Mouse (Mus musculus) C2C12 (cell line): ENCODE measurements around the gene Mrpl33. TPM values are rescaled to one million over a fixed set of nuclear protein-coding genes. Genes with fewer than 3 reads are reported as not detected.
A peak's percentile ranks its signal among the peaks of the same experiment; 100 is the strongest.

Experiments used
- H3K27me3 ChIP-seq: one replicate; pipeline ENCODE4 v1.6.1; 2011; ENCODE audit not compliant: control insufficient read depth, insufficient read depth, insufficient read length
- H3K36me3 ChIP-seq: one replicate; pipeline ENCODE4 v1.6.1; 2011; ENCODE audit not compliant: control insufficient read depth, insufficient read depth
- H3K4me3 ChIP-seq: one replicate; pipeline ENCODE4 v1.5.1; 2011; ENCODE audit warnings: mild to moderate bottlenecking, control low read depth; ENCODE audit not compliant: poor library complexity, insufficient read depth, severe bottlenecking
- H3K79me2 ChIP-seq: one replicate; pipeline ENCODE4 v1.6.1; 2011; ENCODE audit not compliant: control insufficient read depth, insufficient read depth
- H3K79me3 ChIP-seq: one replicate; pipeline ENCODE4 v1.6.1; 2011; ENCODE audit warnings: low read depth, control low read depth
- H3ac ChIP-seq: one replicate; pipeline ENCODE3; 2011; ENCODE audit warnings: low read depth; ENCODE audit not compliant: control insufficient read depth, insufficient read length
- CEBPB ChIP-seq: IDR thresholded peaks from one replicate; pipeline ENCODE4 v1.6.1; 2011; ENCODE audit warnings: low read depth, mild to moderate bottlenecking, control low read depth, moderate library complexity
- CTCF ChIP-seq: IDR thresholded peaks from one replicate; pipeline ENCODE4 v1.5.1; 2011; ENCODE audit not compliant: control insufficient read depth, insufficient read depth, insufficient read length
- FOSL1 ChIP-seq: IDR thresholded peaks from one replicate; pipeline ENCODE4 v1.8.0; 2011; ENCODE audit warnings: mild to moderate bottlenecking, low read length; ENCODE audit not compliant: poor library complexity, insufficient read depth, severe bottlenecking
- MAX ChIP-seq: IDR thresholded peaks from one replicate; pipeline ENCODE4 v1.6.1; 2011; ENCODE audit warnings: mild to moderate bottlenecking, control low read depth
- MYOD1 ChIP-seq: IDR thresholded peaks from one replicate; pipeline ENCODE4 v1.6.1; 2011; ENCODE audit warnings: low read depth; ENCODE audit not compliant: control insufficient read depth, insufficient read length
- MYOG ChIP-seq: IDR thresholded peaks from one replicate; pipeline ENCODE4 v1.6.1; 2011; ENCODE audit not compliant: control insufficient read depth, insufficient read length; ENCODE audit errors: extremely low read depth
- USF1 ChIP-seq: IDR thresholded peaks from one replicate; pipeline ENCODE4 v1.6.1; 2011; ENCODE audit warnings: low read depth, mild to moderate bottlenecking, control low read depth, moderate library complexity
- polyA plus RNA-seq: library from polyadenylated mRNA; unstranded; fragments of >200 nt; fragmentation: generic; extraction: Trizol; gene quantifications from one replicate; pipeline ENCODE4 v1.2.1, GENCODE M21; 2012; ENCODE audit warnings: missing spikeins

Gene Mrpl33
- polyA plus RNA-seq, 1 experiment, result 228 TPM

DNA sequence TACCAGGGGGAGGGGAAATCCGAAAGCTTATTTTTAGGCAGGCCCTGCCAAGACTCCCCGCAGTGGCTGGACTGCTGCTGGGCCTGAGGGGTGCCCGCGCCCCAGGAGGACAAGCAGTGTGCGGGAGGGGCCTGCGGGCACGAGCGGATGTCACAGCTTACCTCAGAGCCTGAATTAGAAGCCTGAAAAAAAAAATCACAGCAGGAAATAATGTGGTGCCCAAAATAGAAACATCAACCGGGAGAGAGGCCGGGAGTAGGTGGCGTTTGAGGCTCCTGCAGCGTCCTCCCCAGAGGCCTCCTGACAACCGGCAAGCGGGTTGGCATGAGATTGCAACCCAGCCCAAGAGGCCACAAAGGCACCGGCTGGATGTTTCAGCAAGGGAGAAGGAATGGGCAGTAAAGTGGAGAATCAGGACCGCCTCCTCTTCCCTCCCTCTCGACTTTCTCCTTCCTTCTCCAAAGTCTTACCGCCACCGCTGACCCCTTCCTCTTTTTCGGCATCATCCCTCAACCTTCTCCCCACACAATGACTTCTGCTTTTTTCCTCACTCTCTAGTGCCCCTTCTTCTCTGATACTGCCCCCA is 25.6 kb upstream of the Mrpl33 start:
- no peak overlapping the region for H3K4me3 ChIP-seq
- TF ChIP-seq MYOD1, result no peak
- TF ChIP-seq FOSL1, result no peak
- TF ChIP-seq USF1, result no peak
- no peak for TF ChIP-seq MAX
- no peak for TF ChIP-seq MYOG
- TF ChIP-seq CEBPB, result no peak

GRCm38 (mm10) chr5:31573722-31574121 is 23.0 kb upstream of the Mrpl33 start:
- H3K36me3 ChIP-seq, result no peaks in the 10 kb centered on the region
- no peaks in the 10 kb centered on the region for H3K79me2 ChIP-seq
- no peak for TF ChIP-seq MAX
- TF ChIP-seq MYOD1, result no peak
- TF ChIP-seq FOSL1, result no peak
- no peak for TF ChIP-seq CEBPB
- TF ChIP-seq CTCF, result no peak
- no peak for TF ChIP-seq MYOG
- TF ChIP-seq USF1, result no peak
- no peak overlapping the region for H3ac ChIP-seq
- H3K27me3 ChIP-seq, result no peaks in the 10 kb centered on the region
- no peaks in the 10 kb centered on the region for H3K79me3 ChIP-seq
- no peak overlapping the region for H3K4me3 ChIP-seq

More for the DNA sequence above, 25.6 kb upstream of the Mrpl33 start:
- Histone ChIP-seq H3K79me3 (no peaks in the 10 kb centered on the region), H3ac (no peak overlapping the region), H3K27me3 (no peaks in the 10 kb centered on the region), H3K36me3 (no peaks in the 10 kb centered on the region), H3K79me2 (no peaks in the 10 kb centered on the region)

- Histone ChIP-seq H3K36me3 (no peaks in the 10 kb centered on the region), H3K27me3 (no peaks in the 10 kb centered on the region), H3K79me2 (no peaks in the 10 kb centered on the region), H3K79me3 (no peaks in the 10 kb centered on the region), H3ac (no peak overlapping the region), H3K4me3 (no peak overlapping the region)
- TF ChIP-seq USF1, result peak; percentile 54
- peak; percentile 58 for TF ChIP-seq MAX
- peak; percentile 52 for TF ChIP-seq MYOD1
- no peak for TF ChIP-seq CTCF
- TF ChIP-seq MYOG, result no peak
- TF ChIP-seq CEBPB, result no peak
- TF ChIP-seq FOSL1, result peak; percentile 98
Measured at GRCm38 (mm10) chr5:31576539-31576975, 20.2 kb upstream of the Mrpl33 start.

DNA sequence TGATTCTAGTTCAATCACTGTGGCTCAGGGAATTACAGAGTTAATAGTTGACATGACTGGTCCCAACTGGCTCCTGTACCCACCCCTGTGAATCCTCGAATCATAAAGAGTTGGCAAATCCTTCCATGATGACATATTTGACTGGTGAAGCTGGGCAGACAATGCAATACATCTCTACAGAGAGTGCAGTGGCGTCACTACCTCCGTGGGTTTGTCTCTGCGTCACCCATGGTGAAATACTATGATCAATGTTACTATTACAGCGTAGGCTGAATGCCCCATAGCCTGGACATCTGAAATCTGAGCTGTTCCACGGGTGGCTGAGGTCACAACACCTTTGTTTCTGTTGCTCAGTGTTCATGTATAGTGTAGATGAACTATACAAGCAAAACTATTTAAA is 15.5 kb upstream of the Mrpl33 start:
- TF ChIP-seq CTCF, result no peak
- TF ChIP-seq CEBPB, result no peak
- TF ChIP-seq MYOD1, result no peak
- no peak for TF ChIP-seq USF1
- no peak for TF ChIP-seq MAX
- TF ChIP-seq FOSL1, result no peak
- no peak for TF ChIP-seq MYOG
- H3K36me3 ChIP-seq, result no peaks in the 10 kb centered on the region

DNA sequence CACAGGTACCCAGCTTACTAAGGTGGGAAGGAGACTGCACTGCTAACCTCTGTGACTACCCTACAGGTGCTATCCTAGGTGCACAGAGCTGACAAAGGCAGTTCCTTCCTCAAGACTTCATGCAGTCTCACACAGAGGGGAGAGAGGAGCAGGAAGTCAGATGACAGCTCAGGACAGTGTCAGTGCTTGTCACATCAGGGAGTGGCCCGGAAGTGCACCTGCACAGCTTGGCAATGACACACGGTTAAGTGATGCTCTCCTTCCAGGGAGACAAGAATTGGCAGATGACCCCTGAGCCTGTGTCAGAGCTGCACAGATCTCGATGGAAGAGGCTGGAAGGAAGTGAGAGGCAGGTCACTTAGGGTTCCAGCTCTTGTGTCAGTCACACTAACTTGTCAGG is 14.8 kb upstream of the Mrpl33 start:
- no peaks in the 10 kb centered on the region for H3K27me3 ChIP-seq
- no peak overlapping the region for H3ac ChIP-seq
- H3K79me3 ChIP-seq, result no peaks in the 10 kb centered on the region
- H3K79me2 ChIP-seq, result no peaks in the 10 kb centered on the region
- TF ChIP-seq USF1 (no peak), MYOG (no peak), FOSL1 (no peak), CTCF (no peak), CEBPB (no peak), MYOD1 (no peak), MAX (no peak)
- H3K36me3 ChIP-seq, result no peaks in the 10 kb centered on the region
- H3K4me3 ChIP-seq, result no peak overlapping the region

More for the DNA sequence above, 15.5 kb upstream of the Mrpl33 start:
- Histone ChIP-seq H3K79me3 (no peaks in the 10 kb centered on the region), H3K27me3 (no peaks in the 10 kb centered on the region), H3K79me2 (no peaks in the 10 kb centered on the region), H3K4me3 (no peak overlapping the region), H3ac (no peak overlapping the region)

DNA sequence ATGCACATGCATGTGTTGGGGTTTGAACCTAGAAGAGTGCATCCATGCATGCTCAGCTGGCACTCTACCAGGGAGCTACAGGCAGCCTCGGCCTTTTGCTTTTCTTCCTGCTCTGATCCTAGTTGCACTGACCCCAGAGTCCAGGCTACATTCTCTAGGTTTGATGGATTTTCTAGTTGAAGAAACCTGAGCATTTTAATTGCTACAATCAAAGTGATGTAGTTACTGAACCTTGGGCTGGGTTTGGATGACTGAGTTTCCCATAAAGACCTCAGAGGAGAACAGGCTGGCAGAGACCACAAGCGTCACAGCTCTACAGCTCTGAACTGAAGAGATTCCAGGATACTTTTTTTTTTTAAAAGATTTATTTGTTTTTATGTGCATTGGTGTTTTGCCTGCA is 13.5 kb upstream of the Mrpl33 start:
- TF ChIP-seq MYOG (no peak), MAX (no peak), CEBPB (no peak), MYOD1 (no peak), FOSL1 (no peak), USF1 (no peak), CTCF (no peak)
- H3K36me3 ChIP-seq, result no peaks in the 10 kb centered on the region
- no peak overlapping the region for H3ac ChIP-seq
- no peaks in the 10 kb centered on the region for H3K79me3 ChIP-seq
- H3K4me3 ChIP-seq, result no peak overlapping the region
- H3K27me3 ChIP-seq, result no peaks in the 10 kb centered on the region
- no peaks in the 10 kb centered on the region for H3K79me2 ChIP-seq
